In the genomic region with DNA sequence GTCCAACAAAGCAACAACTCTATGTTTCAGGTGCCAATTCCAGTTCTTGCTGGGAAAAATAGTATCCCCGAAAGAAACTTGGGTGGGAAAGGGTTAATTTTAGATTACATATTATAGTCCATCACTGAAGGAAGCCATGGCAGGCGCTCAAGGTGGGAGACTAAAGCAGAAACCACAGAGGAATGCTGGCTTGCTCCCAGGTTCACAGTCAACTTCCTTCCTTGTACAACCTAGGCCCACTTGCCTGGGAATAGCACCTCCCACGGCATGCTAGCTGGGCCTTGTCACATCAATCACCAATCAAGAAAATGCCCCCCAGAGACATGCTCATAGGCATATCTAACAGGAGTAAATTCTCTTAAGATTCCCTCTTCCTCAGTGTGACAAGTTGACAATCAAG, we compare ENCODE assay signal across 15 mouse cellular contexts.
"Had no signal": no experiment of that assay in that cellular context is flagged by ENCODE, and none has a peak within 500 bp of the region (broad histone marks: within the 10 kb centered on the region; RNA-seq: fewer than 3 reads in every experiment).

No protein-coding gene starts in this region.

- H3K27ac ChIP-seq: neural tube, embryonic 12.5 days; neural tube, embryonic 13.5 days; neural tube, embryonic 15.5 days; stomach, embryonic 15.5 days; stomach, postnatal 0 days had no signal

- H3K4me1 ChIP-seq: neural tube, embryonic 12.5 days; neural tube, embryonic 13.5 days; neural tube, embryonic 15.5 days; stomach, embryonic 15.5 days had no signal

- DNase-seq: retina, postnatal 1 day; right cerebral cortex, adult 18-20 months; right cerebral cortex, postnatal 14 days; right cerebral cortex, postnatal 25 days; right cerebral cortex, postnatal 4 days; spleen, adult 18-20 months; thymus, adult 18-20 months; thymus, adult 2 months; thymus, postnatal 36 days; thymus, postnatal 4 days had no signal

- H3K4me2 ChIP-seq: neural tube, embryonic 12.5 days; neural tube, embryonic 13.5 days; neural tube, embryonic 15.5 days; stomach, embryonic 15.5 days had no signal

- H3K9ac ChIP-seq: neural tube, embryonic 12.5 days; neural tube, embryonic 13.5 days; neural tube, embryonic 15.5 days; stomach, embryonic 15.5 days had no signal

- H3K9me3 ChIP-seq: neural tube, embryonic 12.5 days; neural tube, embryonic 13.5 days; neural tube, embryonic 15.5 days; stomach, embryonic 15.5 days had no signal

- H3K36me3 ChIP-seq: neural tube, embryonic 12.5 days; neural tube, embryonic 13.5 days; neural tube, embryonic 15.5 days; stomach, embryonic 15.5 days had no signal

- H3K4me3 ChIP-seq: neural tube, embryonic 12.5 days; neural tube, embryonic 13.5 days; neural tube, embryonic 15.5 days; stomach, embryonic 15.5 days had no signal

- H3K27me3 ChIP-seq: neural tube, embryonic 12.5 days; neural tube, embryonic 13.5 days; neural tube, embryonic 15.5 days; stomach, embryonic 15.5 days had no signal
